Mouse (Mus musculus) skeletal muscle tissue, adult 2 months (tissue): ENCODE results near the gene Bpifa1.
"Not testable (repeated sequence)": the region's sequence is repeated elsewhere in the genome, so short reads cannot be mapped to it uniquely, and the experiment has no call there.

Experiments used
- DNase-seq: peaks from one replicate; pipeline ENCODE4 v3.0.0-alpha.2; 2012; ENCODE audit warnings: low read depth, low spot score

The Bpifa1 gene

GRCm38 (mm10) chr2:154142580-154142979 lies at the start of gene Bpifa1:
Bpifa1 (plus strand) TSS chr2:154142880.
- DNase-seq: no peak

GRCm38 (mm10) chr2:154097734-154098133 lies 44.9 kb upstream of the Bpifa1 start:
- DNase-seq: no peak

DNA sequence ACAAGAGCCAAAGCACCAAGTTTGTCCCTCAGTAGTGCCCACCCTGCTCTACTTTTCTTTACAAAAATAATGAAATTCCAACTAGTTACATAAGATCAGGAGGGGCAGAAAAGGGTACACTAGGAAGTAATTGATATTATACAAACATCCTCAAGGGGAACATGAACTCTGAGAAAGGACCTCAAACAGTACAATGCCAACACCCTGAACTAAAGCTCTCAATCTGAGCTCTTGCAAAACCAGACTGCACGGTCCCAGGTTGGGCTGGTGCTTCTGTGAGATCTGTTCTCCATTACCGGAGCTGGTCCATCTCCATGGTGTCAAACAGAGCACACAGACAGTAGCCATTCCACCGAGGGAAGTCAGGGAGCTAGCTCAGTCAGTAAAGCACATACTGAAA lies 25.3 kb upstream of the Bpifa1 start:
- no peak for DNase-seq

GRCm38 (mm10) chr2:154130120-154130519 lies 12.6 kb upstream of the Bpifa1 start, which contains the start of gene Bpifa3:
Bpifa3 (plus strand) TSS chr2:154130336.
- DNase-seq: no peak

- DNase-seq: no peak
Measured at GRCm38 (mm10) chr2:154143735-154144134, 1.1 kb downstream of the Bpifa1 start.

GRCm38 (mm10) chr2:154147496-154147895 lies 4.8 kb downstream of the Bpifa1 start:
- DNase-seq: no peak

DNA sequence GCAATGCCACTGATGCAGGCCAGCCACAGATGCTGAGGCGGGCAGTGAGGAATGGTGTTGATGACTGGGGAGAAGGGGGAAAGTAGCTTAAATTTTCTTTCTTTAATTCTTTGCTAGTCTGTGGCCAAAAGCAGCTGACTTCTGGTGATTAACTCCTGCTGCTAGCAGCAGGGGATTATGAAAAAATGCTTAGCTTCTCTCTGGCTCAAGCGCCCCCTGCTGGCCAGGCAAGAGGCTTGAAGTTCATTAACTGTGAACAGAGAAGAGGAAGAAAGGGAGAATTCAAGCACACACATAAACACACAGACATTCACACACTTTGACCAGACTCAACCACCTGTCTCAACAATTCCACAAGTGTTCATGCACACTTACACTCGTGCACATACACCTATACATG lies 15.8 kb downstream of the Bpifa1 start:
- DNase-seq: no peak

GRCm38 (mm10) chr2:154162307-154162706 lies 19.6 kb downstream of the Bpifa1 start, which contains the start of gene Bpifa5:
Bpifa5 (plus strand) TSS chr2:154162607.
- DNase-seq: no peak

DNA sequence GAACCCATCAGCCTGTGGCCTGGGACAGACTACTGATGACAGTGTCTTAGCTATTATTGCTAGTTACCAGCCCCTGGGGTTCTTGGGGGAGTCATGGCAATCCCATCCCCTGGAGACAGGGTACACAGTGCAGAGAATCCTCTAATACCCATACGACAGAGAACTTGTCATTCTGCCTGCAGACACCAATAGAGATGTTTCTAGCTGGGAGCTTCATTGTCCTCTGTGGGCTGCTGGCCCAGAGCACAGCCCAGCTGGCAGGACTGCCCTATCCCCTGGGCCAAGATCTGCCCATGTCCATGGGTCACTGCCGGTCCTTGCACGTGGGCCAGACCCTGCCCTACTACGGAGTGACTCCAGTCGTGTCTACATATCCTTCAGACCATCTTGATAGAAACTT lies 20.6 kb downstream of the Bpifa1 start:
- no peak for DNase-seq

DNA sequence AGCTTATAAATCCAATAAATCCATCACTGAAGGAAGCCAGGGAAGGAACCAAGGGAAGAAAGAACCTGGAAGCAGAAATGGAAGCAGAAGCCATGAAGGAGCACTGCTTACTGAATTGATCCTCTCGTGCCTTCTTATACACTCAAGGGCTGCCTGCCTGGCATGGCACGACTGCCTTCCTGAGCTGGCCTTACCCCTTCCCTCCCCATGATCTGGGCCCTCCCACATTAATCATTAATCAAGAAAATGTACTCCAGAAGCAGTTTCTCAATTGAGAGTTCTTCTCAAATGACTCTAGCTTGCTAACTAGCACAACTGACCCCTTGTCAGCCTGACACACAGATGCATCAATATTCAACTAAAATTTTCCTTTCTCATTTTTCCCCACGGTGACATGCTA lies 26.5 kb downstream of the Bpifa1 start:
- no peak for DNase-seq

DNA sequence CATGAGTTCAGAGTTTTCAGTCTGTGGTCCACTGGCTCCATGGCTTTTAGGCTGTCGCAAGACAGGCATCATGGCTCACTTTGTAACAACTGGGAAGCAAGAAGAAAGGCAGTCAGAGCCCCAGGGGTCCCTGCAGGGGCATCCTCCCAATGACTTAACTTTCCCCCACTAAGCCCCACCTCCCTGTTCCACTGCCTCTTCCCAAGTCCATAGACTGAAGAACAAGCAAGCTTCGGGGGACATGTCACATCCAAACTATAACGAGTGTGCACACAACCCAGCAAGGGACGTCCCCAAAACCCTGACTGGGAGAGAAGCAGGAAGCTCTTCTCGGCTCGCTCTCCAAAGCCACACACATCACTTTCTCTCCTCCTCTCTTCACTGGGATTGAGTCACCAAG lies 28.9 kb downstream of the Bpifa1 start:
- DNase-seq: no peak

DNA sequence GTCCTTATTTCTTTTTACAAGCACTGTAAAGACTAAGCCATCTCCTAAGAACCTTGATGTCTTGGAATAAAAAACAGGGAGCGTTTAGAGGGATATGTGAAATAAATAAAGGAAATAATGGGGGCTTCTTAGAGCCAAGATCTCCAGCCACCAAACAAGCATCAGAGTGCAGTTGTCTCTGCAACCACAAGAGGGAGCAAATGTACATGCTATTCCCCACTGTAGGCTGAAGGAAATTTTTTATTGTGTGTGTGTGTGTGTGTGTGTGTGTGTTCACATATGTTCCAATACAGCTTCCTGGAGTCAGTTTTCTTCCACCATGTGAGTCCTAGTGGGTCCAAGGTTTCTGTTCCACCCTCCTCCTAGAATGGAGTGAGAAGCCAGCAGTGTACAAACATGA lies 30.6 kb downstream of the Bpifa1 start:
- DNase-seq: no peak

DNA sequence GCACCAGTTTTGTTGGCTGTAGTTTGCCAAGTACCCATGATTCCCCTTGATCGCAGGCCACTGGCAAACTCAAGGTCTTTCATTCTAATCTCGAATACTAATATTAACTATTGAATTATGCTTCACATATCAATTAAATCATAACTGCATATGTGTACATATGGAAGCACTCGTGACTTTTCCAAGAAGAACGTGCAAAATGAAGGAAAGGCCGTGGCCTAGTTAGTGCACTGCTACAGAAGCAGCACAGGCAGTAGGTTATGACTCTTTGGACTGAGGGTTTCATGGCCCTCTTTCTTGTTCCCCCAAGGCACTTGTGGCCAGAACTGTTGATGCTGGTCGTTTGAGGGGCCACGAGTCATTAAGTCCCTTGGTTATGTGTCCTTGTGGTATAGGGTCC lies 39.2 kb downstream of the Bpifa1 start:
- not testable (repeated sequence) for DNase-seq

- DNase-seq: not testable (repeated sequence)
Measured at GRCm38 (mm10) chr2:154183061-154183460, 40.4 kb downstream of the Bpifa1 start.

- DNase-seq: no peak
Measured at GRCm38 (mm10) chr2:154185319-154185718, 42.6 kb downstream of the Bpifa1 start.

- DNase-seq: no peak
Measured at GRCm38 (mm10) chr2:154185748-154186147, 43.1 kb downstream of the Bpifa1 start.

DNA sequence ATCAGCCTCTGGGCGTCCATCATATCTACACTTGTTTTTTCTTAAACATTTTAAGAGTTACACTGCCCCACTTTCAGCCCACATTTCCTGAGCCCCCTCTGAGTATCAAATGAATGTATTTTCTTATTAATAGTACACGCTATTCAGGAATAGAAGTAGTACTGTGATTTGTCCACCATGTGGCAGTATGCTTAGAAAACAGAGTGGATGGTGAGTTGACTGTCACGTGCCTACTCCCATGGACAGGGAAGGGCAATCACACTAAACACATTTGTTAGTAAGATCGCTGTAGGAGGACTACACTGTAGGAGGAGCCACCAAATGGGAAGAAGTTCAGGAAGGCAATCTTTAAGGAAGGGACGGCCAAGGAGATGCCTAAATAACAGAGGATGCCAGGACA lies 44.8 kb downstream of the Bpifa1 start:
- DNase-seq: no peak

- no peak for DNase-seq
Measured at GRCm38 (mm10) chr2:154189877-154190434, 47.3 kb downstream of the Bpifa1 start.

- no peak for DNase-seq
Measured at GRCm38 (mm10) chr2:154190546-154191258, 48.0 kb downstream of the Bpifa1 start, which contains the start of gene Bpifb1. Bpifb1 (plus strand) TSS chr2:154190818.

DNA sequence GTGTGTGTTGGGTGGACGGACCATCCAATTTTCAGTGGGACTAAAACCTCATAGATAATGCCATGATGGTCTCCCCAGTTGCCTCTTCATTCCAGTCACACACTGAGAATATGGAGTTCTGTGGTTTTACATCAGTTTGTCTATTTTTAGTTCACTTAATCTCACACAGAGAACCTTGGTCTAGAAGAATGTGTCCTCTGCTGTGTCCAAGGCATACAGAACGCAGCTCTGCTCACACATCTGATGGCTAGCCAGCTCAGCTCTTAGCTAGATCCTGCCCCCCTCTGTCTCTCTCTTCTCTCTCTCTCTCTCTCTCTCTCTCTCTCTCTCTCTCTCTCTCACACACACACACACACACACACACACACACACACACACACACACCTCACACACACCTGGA lies 49.5 kb downstream of the Bpifa1 start:
- DNase-seq: no peak

- no peak for DNase-seq
Measured at GRCm38 (mm10) chr2:154193071-154193470, 50.4 kb downstream of the Bpifa1 start.

DNA sequence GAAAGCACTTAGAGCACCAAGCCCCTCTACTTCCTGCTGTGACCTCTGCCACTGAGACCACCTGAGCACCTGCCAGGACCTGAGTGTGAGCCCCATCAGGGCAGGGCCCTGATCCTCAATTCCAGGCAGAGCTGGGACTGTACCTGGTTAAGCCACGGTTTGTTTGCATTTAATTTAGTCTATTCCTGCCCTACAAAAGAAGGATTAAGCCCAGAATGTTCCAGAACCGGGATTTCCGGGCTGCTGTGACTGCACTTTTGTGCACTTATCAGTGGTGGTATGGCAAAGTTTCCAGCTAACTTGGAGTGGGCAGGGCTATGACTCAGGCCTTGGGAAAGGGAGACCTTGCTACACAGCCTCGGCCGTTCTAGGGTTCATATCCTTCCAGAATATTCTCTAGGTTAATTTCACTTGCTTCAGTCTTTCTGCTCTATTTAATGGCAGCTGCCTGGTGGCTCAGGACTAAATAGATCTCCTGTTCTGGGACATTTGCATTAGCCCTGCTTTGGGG lies 51.4 kb downstream of the Bpifa1 start:
- DNase-seq: no peak

DNA sequence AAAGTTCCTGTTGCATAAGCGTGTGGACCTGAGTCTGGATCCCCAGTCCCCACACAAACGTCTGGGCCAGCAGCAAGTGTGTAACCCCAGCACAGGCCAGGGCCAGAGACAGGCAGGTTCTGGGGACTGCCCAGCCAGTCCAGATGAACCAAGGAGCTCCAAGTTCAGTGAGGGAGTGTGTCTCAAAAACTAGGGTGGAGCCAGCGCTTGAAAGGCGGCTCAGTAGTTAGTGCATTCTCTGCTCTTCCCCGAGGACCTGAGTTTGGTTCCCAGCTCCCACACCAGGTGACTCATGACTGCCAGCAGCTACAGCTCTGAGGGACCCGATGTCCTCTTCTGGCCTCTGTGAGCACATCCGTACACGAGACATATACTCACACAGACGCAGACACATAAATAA lies 54.4 kb downstream of the Bpifa1 start:
- no peak for DNase-seq
